Mouse (Mus musculus): ENCODE results near the gene Akap8.

DNA sequence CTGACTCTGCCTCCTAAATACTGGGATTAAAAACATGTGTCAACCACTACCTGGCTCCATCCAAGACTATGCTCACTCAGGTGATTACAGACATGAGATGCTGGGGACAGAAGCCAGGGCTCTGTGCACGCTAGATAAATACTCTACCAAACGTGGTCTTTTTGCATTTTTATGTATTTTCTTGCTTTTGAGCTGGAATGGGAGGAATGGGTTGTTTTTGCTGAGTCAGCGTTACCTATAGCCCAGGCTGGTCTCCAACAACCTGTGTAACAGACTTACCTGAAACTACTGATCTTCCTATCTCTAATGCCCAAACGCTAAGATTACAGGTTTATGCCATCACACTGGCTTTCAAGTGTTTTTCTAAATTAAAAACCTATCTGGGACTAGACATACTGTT, 25.9 kb downstream of the Akap8 start:
- TF ChIP-seq CTCF (IDR thresholded peaks at IDR 0.05; ENCODE audit: control insufficient read depth, insufficient read depth, low read length) (no peak), POLR2A (IDR thresholded peaks at IDR 0.05; ENCODE audit: borderline replicate concordance, control insufficient read depth, low read depth, low read length) (no peak)

Data from bone marrow, adult 2 months (tissue).